Mouse (Mus musculus): Measurements from ENCODE around the gene Siah1b.

Siah1b gene

DNA sequence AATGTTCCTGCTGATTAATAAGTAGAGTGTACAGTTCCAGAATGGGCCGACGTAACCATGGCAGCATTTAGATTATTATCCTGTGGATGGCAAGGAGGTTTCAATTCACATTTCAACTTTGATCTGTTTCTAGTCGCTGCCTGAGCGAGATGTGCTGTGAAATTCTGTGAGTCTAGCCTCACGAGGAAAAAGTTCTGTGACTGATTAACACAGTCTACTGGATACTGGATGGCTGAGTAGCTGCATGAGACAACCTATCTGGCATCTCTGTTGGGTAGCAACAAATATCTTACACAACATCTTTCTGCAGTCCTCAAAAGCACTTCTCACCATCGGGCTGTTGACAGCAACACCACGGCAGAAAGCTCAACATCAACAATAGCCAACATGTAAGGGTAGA lies 43.8 kb downstream of the Siah1b start:
- no peak for DNase-seq (ENCODE audit: low read depth, low spot score)

DNA sequence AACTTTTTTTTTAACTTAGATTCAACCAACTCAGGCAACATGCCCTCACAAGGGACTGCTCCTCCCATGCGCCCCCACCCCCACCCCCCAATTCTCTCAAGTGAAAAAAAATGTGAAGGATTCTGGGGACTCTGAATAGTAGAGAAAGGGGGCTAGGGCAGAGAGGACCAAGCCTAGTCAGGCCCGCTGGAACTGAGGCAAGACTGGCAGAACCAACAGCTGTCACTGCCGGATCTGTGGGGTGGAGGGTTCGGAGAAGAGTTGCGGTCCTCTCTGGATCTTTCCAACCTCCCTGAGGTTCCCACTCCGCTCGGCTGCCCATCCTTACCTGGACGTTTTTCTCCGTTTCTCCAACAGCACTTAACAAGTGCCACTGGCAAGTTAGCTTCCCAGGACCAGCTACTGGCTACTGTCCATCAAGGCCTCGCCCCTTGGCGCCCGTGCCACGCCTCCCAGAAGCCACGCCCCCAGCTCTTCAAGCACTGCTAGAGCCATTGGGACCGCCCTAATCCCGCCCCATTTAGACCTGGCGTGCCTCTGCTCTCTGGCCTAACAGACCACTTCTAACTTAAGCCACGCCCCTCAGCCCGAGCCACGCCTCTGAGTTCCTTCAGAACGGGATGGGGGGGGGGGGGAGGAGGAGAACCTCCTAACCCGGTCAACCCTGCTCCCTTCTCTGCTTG lies 48.5 kb downstream of the Siah1b start, which contains the start of gene Car5b:
Gene Car5b (minus strand): TSS at position 391 of the 683 bp plus-strand sequence.
- peak; percentile 61 for DNase-seq (ENCODE audit: low read depth, low spot score)
